Mouse (Mus musculus) midbrain, embryonic 10.5 days (tissue): ENCODE data around the gene Tanc1. TPM values are rescaled to one million over a fixed set of nuclear protein-coding genes. Genes with fewer than 3 reads are reported as not detected.
A peak's percentile ranks its signal among the peaks of the same experiment; 100 is the strongest.
"Not testable (repeated sequence)": the region's sequence is repeated elsewhere in the genome, so short reads cannot be mapped to it uniquely, and the experiment has no call there.

Experiments used
- DNase-seq: peaks from one replicate; pipeline ENCODE4 v3.0.0-alpha.2; 2017; ENCODE audit warnings: low spot score
- H3K27ac ChIP-seq: fragments of 300-500 bp; sonication (generic); replicated peaks from 2 replicates; pipeline ENCODE4 v1.5.1; 2016; ENCODE audit warnings: mild to moderate bottlenecking
- H3K27me3 ChIP-seq: fragments of 300-500 bp; sonication (generic); 2 replicates; pipeline ENCODE4 v1.6.1; 2016; ENCODE audit warnings: low read depth, mild to moderate bottlenecking; ENCODE audit not compliant: poor library complexity, severe bottlenecking
- H3K36me3 ChIP-seq: fragments of 300-500 bp; sonication (generic); 2 replicates; pipeline ENCODE4 v1.6.1; 2016; ENCODE audit warnings: mild to moderate bottlenecking, moderate library complexity
- H3K4me1 ChIP-seq: fragments of 300-500 bp; sonication (generic); 2 replicates; pipeline ENCODE4 v1.6.1; 2016
- H3K4me3 ChIP-seq: fragments of 300-500 bp; sonication (generic); 2 replicates; pipeline ENCODE4 v1.5.1; 2016; ENCODE audit warnings: mild to moderate bottlenecking, moderate library complexity
- H3K9me3 ChIP-seq: fragments of 300-500 bp; sonication (generic); replicated peaks from 2 replicates; pipeline ENCODE4 v1.6.1; 2016; ENCODE audit warnings: mild to moderate bottlenecking
- WGBS: fragments of 180-500 bp; shearing (Covaris S2); methylation state at CpG from one replicate; pipeline ENCODE4 v1.1.7; 2016; 5-methylcytosine and 5-hydroxymethylcytosine counted together
- polyA plus RNA-seq: library from polyadenylated mRNA; unstranded; fragments of >200 nt; fragmentation: Nextera tagmentation; extraction: Ambion mirVana; gene quantifications from 2 replicates; pipeline ENCODE4 v1.2.1, GENCODE M21; 2016

Gene Tanc1
- polyA plus RNA-seq, 1 experiment from 2014 or later, result 11.9 TPM

GRCm38 (mm10) chr2:59851885-59852284 lies 240.0 kb downstream of the Tanc1 start:
- not testable (repeated sequence) for DNase-seq, H3K27ac ChIP-seq, H3K4me1 ChIP-seq, H3K4me3 ChIP-seq, H3K36me3 ChIP-seq, H3K9me3 ChIP-seq, H3K27me3 ChIP-seq
- WGBS, result 79% methylated on average over 5 of the region's 5 CpGs

GRCm38 (mm10) chr2:59852916-59853315 lies 241.1 kb downstream of the Tanc1 start:
- Histone ChIP-seq H3K4me1 (peaks cover 5% of the 10 kb centered on the region), H3K9me3 (no peaks in the 10 kb centered on the region), H3K4me3 (no peak overlapping the region), H3K36me3 (0 out of 2 replicates have a peak, but pooled peaks cover 8% of the 10 kb centered on the region), H3K27ac (no peak overlapping the region), H3K27me3 (no peaks in the 10 kb centered on the region)
- DNase-seq, result no peak
- 86% methylated on average over 11 of the region's 11 CpGs for WGBS

DNA sequence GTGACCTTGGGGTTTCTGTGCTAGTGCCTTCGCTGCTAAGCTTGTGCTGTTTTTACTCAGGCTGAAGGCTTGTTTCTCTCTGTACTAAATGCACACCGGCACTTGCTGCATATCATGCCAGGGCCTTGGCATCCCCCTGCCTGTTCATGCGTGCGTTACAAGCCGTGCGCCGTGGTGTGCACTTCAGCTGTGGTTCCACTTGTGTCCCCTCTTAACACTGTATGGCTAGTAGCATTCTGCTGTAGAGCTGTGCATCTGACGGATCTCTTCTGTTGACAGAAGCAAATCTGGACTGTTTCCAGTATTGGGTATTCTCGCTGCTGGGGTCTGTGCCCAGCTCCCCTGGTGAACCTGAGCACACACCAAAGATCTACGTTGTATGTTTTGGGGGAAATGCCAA lies 241.7 kb downstream of the Tanc1 start:
- Histone ChIP-seq H3K36me3 (0 out of 2 replicates have a peak, but pooled peaks cover 8% of the 10 kb centered on the region), H3K4me3 (no peak overlapping the region), H3K9me3 (no peaks in the 10 kb centered on the region), H3K27me3 (peaks cover 3% of the 10 kb centered on the region; the same call in 1 of the 2 replicates), H3K27ac (no peak overlapping the region), H3K4me1 (peaks cover 2% of the 10 kb centered on the region; the same call in 1 of the 2 replicates)
- DNase-seq, result no peak
- WGBS, result 94% methylated on average over 10 of the region's 10 CpGs

DNA sequence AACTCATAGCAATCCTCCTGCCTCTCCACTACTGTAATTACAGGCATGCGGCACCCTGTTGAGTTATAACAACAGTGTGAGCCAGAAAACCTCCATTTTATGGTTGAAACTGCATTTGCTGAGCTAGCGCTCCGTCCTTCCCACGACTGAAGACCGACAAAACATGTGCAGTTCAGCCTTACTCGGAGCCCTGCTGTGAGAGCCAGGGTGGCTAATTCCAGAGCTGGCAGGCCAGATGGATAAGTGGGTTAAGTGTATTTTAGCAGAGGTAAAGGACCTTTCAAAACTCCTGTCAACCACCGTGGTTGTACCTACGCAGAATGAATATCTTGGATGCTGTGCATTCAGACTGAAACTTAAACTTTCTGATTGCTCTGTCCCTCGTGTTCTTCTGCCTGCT lies 242.5 kb downstream of the Tanc1 start:
- H3K4me3 ChIP-seq, result no peak overlapping the region
- WGBS, result 85% methylated on average over 9 of the region's 9 CpGs
- no peak for DNase-seq
- no peak overlapping the region for H3K27ac ChIP-seq
- 0 out of 2 replicates have a peak, but pooled peaks cover 8% of the 10 kb centered on the region for H3K36me3 ChIP-seq
- peaks cover 3% of the 10 kb centered on the region; the same call in 1 of the 2 replicates for H3K27me3 ChIP-seq
- no peaks in the 10 kb centered on the region for H3K9me3 ChIP-seq
- peaks cover 9% of the 10 kb centered on the region for H3K4me1 ChIP-seq

DNA sequence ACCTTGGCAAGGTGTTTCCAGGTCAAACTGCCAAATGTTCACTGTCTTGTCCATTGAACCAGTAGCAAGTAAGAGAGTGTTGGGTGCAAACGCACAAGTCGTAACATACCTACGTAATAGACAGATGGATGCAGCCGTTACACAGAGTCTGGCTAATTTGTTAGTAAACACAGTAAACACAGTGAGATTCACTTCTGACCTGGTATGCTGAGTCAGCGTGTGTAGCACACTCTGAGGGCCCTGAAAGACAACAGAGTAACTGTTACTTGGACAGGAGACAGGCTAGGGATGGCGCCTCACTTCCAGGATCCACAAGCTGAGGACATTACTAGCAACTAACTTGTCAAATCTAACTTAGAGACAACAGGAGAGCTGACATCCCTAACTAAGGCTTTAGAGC lies 250.8 kb downstream of the Tanc1 start:
- Histone ChIP-seq H3K27me3 (peaks cover 13% of the 10 kb centered on the region; the same call in 1 of the 2 replicates), H3K9me3 (no peaks in the 10 kb centered on the region), H3K4me3 (no peak overlapping the region), H3K36me3 (no peaks in the 10 kb centered on the region), H3K4me1 (peaks cover 30% of the 10 kb centered on the region), H3K27ac (no peak overlapping the region)
- DNase-seq, result no peak
- WGBS, result 95% methylated on average over 6 of the region's 6 CpGs

DNA sequence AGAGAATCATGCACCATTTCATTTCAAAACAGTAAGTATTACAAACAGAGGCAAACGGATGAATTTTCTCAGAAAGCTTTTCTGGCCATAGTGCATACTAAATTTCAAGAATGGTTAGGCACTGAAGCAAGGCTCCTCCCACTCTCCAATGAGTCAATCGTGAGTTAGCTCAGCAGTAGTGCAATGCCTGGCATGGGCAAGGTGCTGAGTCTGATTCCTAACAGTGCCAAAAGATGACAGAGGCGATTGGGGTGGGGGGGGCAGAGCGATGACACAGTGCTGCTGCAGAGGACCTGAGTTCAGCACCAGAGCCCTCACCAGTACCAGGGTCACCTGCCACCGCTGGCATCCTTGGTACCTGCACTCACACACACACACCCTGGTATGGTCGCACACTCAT lies 258.7 kb downstream of the Tanc1 start:
- Histone ChIP-seq H3K9me3 (no peaks in the 10 kb centered on the region), H3K27me3 (no peaks in the 10 kb centered on the region), H3K4me1 (peaks cover 2% of the 10 kb centered on the region; the same call in 1 of the 2 replicates), H3K27ac (no peak overlapping the region), H3K36me3 (peaks cover 14% of the 10 kb centered on the region), H3K4me3 (no peak overlapping the region)
- DNase-seq, result no peak
- 91% methylated on average over 6 of the region's 6 CpGs for WGBS

GRCm38 (mm10) chr2:59876482-59876881 lies 264.6 kb downstream of the Tanc1 start:
- H3K27me3 ChIP-seq, result no peaks in the 10 kb centered on the region
- H3K36me3 ChIP-seq, result peaks cover 25% of the 10 kb centered on the region
- H3K9me3 ChIP-seq, result no peaks in the 10 kb centered on the region; the same call in 1 of the 2 replicates
- 92% methylated on average over 15 of the region's 15 CpGs for WGBS
- no peaks in the 10 kb centered on the region for H3K4me1 ChIP-seq
- H3K27ac ChIP-seq, result no peak overlapping the region
- no peak overlapping the region for H3K4me3 ChIP-seq
- DNase-seq, result no peak

DNA sequence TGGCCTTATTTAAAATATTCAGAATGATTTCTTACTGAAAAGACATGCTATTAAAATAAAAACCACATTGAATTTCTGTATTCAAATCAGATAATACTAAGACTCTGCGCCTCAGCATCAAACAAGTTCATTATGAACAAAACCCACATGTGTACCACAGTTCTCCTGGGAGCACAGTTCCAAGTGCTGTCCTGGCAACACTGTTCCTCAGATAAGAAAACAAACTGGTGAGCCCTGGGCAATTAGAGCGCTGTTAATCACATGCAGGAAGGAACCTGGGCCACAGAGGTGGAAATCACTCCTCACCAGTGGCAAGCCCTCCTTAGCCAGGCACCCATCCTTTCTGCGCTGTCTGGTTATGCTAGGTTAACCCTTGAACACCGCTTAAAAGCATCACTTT lies 265.5 kb downstream of the Tanc1 start:
- H3K27ac ChIP-seq, result no peak overlapping the region
- no peaks in the 10 kb centered on the region for H3K27me3 ChIP-seq
- 94% methylated on average over 4 of the region's 4 CpGs for WGBS
- H3K9me3 ChIP-seq, result no peaks in the 10 kb centered on the region; the same call in 1 of the 2 replicates
- H3K4me3 ChIP-seq, result no peak overlapping the region
- peaks cover 6% of the 10 kb centered on the region; the same call in 1 of the 2 replicates for H3K4me1 ChIP-seq
- peaks cover 18% of the 10 kb centered on the region for H3K36me3 ChIP-seq
- no peak for DNase-seq

DNA sequence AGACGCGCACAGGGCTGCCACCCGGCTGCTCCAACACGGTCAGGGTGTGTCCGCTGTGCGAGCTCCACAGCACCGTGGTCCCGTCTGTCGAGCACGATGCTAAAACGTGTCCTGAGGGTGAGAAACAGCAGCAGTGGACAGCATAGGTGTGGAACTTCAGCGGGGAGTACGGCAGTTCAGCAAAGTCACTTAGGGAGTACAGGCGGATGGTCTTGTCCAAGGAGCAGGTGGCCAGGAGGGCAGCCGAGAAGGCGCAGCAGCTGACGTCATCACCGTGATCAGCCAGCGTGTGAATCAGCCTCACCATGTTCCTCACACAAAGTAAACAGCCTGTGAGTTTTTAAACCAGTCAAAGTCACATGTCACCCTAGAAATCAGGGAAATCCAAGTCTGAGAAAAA lies 266.4 kb downstream of the Tanc1 start:
- Histone ChIP-seq H3K4me3 (no peak overlapping the region), H3K4me1 (peaks cover 12% of the 10 kb centered on the region; the same call in 1 of the 2 replicates), H3K36me3 (peaks cover 11% of the 10 kb centered on the region; the same call in 1 of the 2 replicates), H3K9me3 (no peaks in the 10 kb centered on the region; the same call in 1 of the 2 replicates), H3K27me3 (no peaks in the 10 kb centered on the region), H3K27ac (0 out of 2 replicates have a peak overlapping the region, but pooled peaks have one; percentile 6)
- WGBS, result 78% methylated on average over 19 of the region's 19 CpGs
- DNase-seq, result no peak

DNA sequence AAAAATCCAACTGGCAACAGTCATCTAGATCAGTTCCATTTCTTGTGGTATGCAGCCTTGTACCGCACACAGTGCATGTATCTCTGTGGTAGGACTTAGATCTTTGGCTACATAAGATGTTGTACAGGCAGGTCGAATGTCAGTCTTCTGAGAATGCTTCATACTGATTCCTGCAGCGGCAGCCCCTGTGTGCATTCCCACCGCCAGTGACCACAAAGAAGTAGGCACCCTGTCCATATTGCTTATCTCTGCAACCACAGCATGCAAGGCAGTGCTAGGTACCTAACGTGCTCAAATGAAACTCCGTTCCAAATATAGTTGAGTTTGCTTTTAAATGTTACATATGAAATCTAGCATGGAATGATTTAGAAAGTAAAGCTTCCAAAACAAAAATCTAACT lies 269.6 kb downstream of the Tanc1 start:
- Histone ChIP-seq H3K4me3 (peak overlapping the region; percentile 72), H3K9me3 (no peaks in the 10 kb centered on the region; the same call in 1 of the 2 replicates), H3K27ac (no peak overlapping the region), H3K27me3 (no peaks in the 10 kb centered on the region), H3K36me3 (peaks cover 11% of the 10 kb centered on the region; the same call in 1 of the 2 replicates), H3K4me1 (peaks cover 12% of the 10 kb centered on the region; the same call in 1 of the 2 replicates)
- 84% methylated on average over 6 of the region's 6 CpGs for WGBS
- no peak for DNase-seq

DNA sequence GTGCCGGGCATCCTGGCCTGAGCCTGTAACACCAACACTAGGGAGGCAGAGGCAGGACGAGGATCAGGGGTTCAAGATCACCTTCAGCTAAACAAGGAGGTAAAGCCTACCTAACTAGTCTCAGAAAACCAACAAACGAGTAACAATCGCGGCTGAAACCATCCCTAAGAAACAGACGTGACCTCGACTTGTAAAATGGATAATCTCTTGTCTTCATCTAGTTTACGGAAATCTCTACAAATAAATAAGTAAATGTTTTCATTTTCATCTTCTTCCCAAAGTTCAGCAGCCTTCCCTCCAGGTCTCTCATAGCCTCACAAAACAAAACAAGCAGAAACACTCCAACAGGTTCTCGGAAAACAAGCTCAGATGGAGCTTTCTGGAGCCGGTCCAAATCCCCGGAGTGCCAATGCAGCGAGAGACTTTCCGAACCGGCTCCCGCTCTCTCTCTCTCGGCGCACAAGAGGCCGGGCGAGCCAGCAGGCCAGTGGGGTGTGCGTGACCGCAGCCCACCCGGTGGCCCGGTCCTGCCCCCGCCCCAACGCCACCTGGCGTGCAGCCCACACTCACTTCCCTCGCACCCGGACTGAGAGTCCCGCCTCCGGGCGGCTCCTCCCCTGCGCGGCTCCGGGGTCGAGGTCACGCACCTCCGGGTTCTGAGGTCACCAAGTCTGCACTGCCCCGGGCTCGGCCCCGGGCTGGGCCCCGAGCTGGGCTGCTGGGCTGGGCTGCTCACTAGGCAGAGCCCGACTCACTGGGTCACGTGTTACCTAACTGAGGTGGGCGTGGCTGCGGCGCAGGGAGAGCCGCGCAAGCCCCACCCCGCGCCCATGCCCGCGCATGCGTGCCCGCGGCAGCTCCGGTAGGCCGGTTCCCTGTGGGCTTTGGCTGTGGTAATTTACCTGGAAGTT lies 270.2 kb downstream of the Tanc1 start, which contains the start of gene Wdsub1:
Gene Wdsub1, minus strand, starts transcription at position 761 of the 911 bp plus-strand sequence.
- Histone ChIP-seq H3K4me3 (peak within 1 kb of the TSS; percentile 72), H3K9me3 (no peaks in the 10 kb centered on the region; the same call in 1 of the 2 replicates), H3K36me3 (peaks cover 11% of the 10 kb centered on the region; the same call in 1 of the 2 replicates), H3K27ac (peak within 1 kb of the TSS; percentile 90), H3K4me1 (peaks cover 12% of the 10 kb centered on the region; the same call in 1 of the 2 replicates), H3K27me3 (no peaks in the 10 kb centered on the region)
- peak; percentile 94 for DNase-seq
- 5% methylated on average over 57 of the region's 57 CpGs for WGBS

DNA sequence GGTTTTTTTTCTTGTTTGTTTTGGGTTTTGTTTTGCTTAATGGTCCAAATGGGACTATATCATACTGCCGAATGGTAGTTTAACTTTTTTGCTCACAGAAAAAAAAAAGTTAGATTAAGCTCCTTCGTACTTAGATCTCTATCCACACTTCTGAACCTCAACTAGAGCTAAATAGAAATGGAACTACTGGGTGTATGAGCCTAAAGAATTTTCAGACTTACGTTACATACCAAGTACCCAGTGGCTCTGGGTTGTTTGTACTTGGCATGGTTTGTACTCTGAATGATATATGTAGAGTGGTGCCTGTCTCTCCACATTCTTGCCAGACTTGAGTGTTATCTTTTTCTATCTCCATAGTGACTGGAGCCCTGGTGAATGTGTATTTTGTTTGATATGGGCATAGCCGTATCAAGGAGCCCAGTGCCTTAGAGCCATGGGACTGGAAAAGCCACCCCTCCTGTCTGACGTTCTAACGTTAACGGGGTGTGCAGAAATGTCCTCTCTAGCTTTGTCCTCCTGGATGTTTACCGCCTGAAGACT lies 271.0 kb downstream of the Tanc1 start:
- H3K36me3 ChIP-seq, result peaks cover 11% of the 10 kb centered on the region; the same call in 1 of the 2 replicates
- WGBS, result 76% methylated on average over 8 of the region's 8 CpGs
- H3K9me3 ChIP-seq, result no peaks in the 10 kb centered on the region; the same call in 1 of the 2 replicates
- DNase-seq, result no peak
- H3K4me3 ChIP-seq, result peak overlapping the region; percentile 72
- H3K27ac ChIP-seq, result no peak overlapping the region
- H3K4me1 ChIP-seq, result peaks cover 12% of the 10 kb centered on the region; the same call in 1 of the 2 replicates
- no peaks in the 10 kb centered on the region for H3K27me3 ChIP-seq
